Mouse (Mus musculus): Measurements from ENCODE around the gene Cmtm1. TPM values are rescaled to one million over a fixed set of nuclear protein-coding genes. Genes with fewer than 3 reads are reported as not detected.
"Not testable (repeated sequence)": the region's sequence is repeated elsewhere in the genome, so short reads cannot be mapped to it uniquely, and the experiment has no call there.

The Cmtm1 gene
- polyA plus RNA-seq, 1 experiment from 2014 or later, result not detected

DNA sequence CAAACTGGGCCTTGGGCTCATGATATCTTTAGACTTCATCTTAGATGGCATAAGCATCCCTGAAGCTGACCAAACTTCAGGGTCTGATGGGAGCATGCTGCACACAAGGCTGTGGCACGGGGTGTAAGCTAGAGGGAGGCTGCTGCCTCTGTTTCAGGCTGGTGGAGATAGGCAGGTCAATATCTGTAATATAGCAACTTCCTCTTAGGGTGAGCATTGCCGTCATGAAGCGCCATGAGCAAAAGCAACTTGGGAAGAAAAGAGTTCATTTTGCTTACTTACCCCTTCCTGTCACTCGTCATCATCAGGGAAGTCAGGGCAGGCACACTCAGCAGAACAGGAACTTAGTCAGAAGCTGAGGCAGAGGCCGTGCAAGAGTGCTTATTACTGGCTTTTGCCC lies 23.8 kb upstream of the Cmtm1 start:
- Histone ChIP-seq H3K4me3 (ENCODE audit: low read depth, low read length) (no peak overlapping the region), H3K36me3 (ENCODE audit: control insufficient read depth, insufficient read depth, low read length) (no peaks in the 10 kb centered on the region), H3K27me3 (ENCODE audit: control insufficient read depth, insufficient read depth, low read depth, low read length) (no peaks in the 10 kb centered on the region), H3K27ac (ENCODE audit: low read length) (no peak overlapping the region), H3K4me1 (ENCODE audit: control insufficient read depth, insufficient read depth, low read length) (no peaks in the 10 kb centered on the region), H3K4me2 (ENCODE audit: low read length) (no peak overlapping the region), H3K9me3 (replicated peaks; ENCODE audit: control insufficient read depth, low read length, poor library complexity, severe bottlenecking) (no peaks in the 10 kb centered on the region), H3K9ac (ENCODE audit: low read depth, low read length) (no peak overlapping the region)
- no peak for ATAC-seq
- WGBS, result 82% methylated on average over 5 of the region's 5 CpGs

- WGBS, result 83% methylated on average over 5 of the region's 5 CpGs
- Histone ChIP-seq H3K4me3 (ENCODE audit: low read depth, low read length) (no peak overlapping the region), H3K4me2 (ENCODE audit: low read length) (no peak overlapping the region), H3K4me1 (ENCODE audit: control insufficient read depth, insufficient read depth, low read length) (no peaks in the 10 kb centered on the region), H3K27me3 (ENCODE audit: control insufficient read depth, insufficient read depth, low read depth, low read length) (no peaks in the 10 kb centered on the region), H3K9ac (ENCODE audit: low read depth, low read length) (no peak overlapping the region), H3K36me3 (ENCODE audit: control insufficient read depth, insufficient read depth, low read length) (no peaks in the 10 kb centered on the region), H3K9me3 (replicated peaks; ENCODE audit: control insufficient read depth, low read length, poor library complexity, severe bottlenecking) (no peaks in the 10 kb centered on the region), H3K27ac (ENCODE audit: low read length) (no peak overlapping the region)
- ATAC-seq, result no peak
Measured at GRCm38 (mm10) chr8:104332665-104333631, 23.0 kb upstream of the Cmtm1 start.

GRCm38 (mm10) chr8:104321930-104322329 lies 12.0 kb upstream of the Cmtm1 start, which contains the start of gene Cmtm2b:
Gene Cmtm2b (plus strand): TSS chr8:104322230.
- WGBS, result 91% methylated on average over 12 of the region's 12 CpGs
- H3K27ac ChIP-seq (ENCODE audit: low read length); H3K9me3 ChIP-seq (replicated peaks; ENCODE audit: control insufficient read depth, low read length, poor library complexity, severe bottlenecking); H3K9ac ChIP-seq (ENCODE audit: low read depth, low read length); H3K36me3 ChIP-seq (ENCODE audit: control insufficient read depth, insufficient read depth, low read length); H3K4me1 ChIP-seq (ENCODE audit: control insufficient read depth, insufficient read depth, low read length); ATAC-seq; H3K4me2 ChIP-seq (ENCODE audit: low read length); H3K27me3 ChIP-seq (ENCODE audit: control insufficient read depth, insufficient read depth, low read depth, low read length); H3K4me3 ChIP-seq (ENCODE audit: low read depth, low read length): not testable (repeated sequence)

- not testable (repeated sequence) for ATAC-seq; H3K9me3 ChIP-seq (replicated peaks; ENCODE audit: control insufficient read depth, low read length, poor library complexity, severe bottlenecking); H3K4me1 ChIP-seq (ENCODE audit: control insufficient read depth, insufficient read depth, low read length); H3K4me3 ChIP-seq (ENCODE audit: low read depth, low read length); H3K4me2 ChIP-seq (ENCODE audit: low read length); H3K27ac ChIP-seq (ENCODE audit: low read length); H3K36me3 ChIP-seq (ENCODE audit: control insufficient read depth, insufficient read depth, low read length); H3K9ac ChIP-seq (ENCODE audit: low read depth, low read length); H3K27me3 ChIP-seq (ENCODE audit: control insufficient read depth, insufficient read depth, low read depth, low read length)
- WGBS, result 88% methylated on average over 8 of the region's 11 CpGs
Measured at GRCm38 (mm10) chr8:104321267-104321666, 11.3 kb upstream of the Cmtm1 start, which contains the start of gene Gm11020. Gene Gm11020 (plus strand): TSS chr8:104321567.

GRCm38 (mm10) chr8:104313311-104313710 lies 3.4 kb upstream of the Cmtm1 start:
- 78% methylated on average over 4 of the region's 4 CpGs for WGBS
- H3K9ac ChIP-seq (ENCODE audit: low read depth, low read length), result no peak overlapping the region
- H3K4me1 ChIP-seq (ENCODE audit: control insufficient read depth, insufficient read depth, low read length), result no peaks in the 10 kb centered on the region
- H3K4me2 ChIP-seq (ENCODE audit: low read length), result no peak overlapping the region
- no peak overlapping the region for H3K4me3 ChIP-seq (ENCODE audit: low read depth, low read length)
- ATAC-seq, result no peak
- no peaks in the 10 kb centered on the region for H3K36me3 ChIP-seq (ENCODE audit: control insufficient read depth, insufficient read depth, low read length)
- no peaks in the 10 kb centered on the region for H3K9me3 ChIP-seq (replicated peaks; ENCODE audit: control insufficient read depth, low read length, poor library complexity, severe bottlenecking)
- no peaks in the 10 kb centered on the region for H3K27me3 ChIP-seq (ENCODE audit: control insufficient read depth, insufficient read depth, low read depth, low read length)
- H3K27ac ChIP-seq (ENCODE audit: low read length), result no peak overlapping the region

DNA sequence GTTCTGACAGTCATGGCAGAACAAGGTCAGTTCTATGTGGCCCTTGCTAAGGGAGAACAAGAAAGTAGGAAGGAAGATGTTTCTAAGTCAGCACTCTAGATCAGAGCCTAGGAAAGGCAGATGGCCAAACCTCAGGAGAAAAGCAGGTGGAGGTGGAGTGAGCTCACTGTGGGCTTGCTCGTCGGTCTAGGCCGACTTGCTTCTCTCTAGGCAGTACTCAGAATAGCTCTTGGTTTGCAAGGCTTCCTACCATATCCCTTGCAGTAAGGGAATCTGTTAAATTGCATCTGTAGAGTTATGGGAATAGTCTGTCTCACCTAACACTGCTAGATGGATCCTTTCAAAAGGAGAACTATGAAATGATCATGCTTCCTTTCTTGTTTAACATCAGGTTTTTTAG lies 2.1 kb upstream of the Cmtm1 start:
- not testable (repeated sequence) for H3K4me1 ChIP-seq (ENCODE audit: control insufficient read depth, insufficient read depth, low read length); H3K4me2 ChIP-seq (ENCODE audit: low read length); H3K36me3 ChIP-seq (ENCODE audit: control insufficient read depth, insufficient read depth, low read length); H3K27me3 ChIP-seq (ENCODE audit: control insufficient read depth, insufficient read depth, low read depth, low read length); H3K9me3 ChIP-seq (replicated peaks; ENCODE audit: control insufficient read depth, low read length, poor library complexity, severe bottlenecking); H3K9ac ChIP-seq (ENCODE audit: low read depth, low read length); H3K27ac ChIP-seq (ENCODE audit: low read length); H3K4me3 ChIP-seq (ENCODE audit: low read depth, low read length); ATAC-seq
- 95% methylated on average over 3 of the region's 3 CpGs for WGBS

- not testable (repeated sequence) for H3K9ac ChIP-seq (ENCODE audit: low read depth, low read length); H3K9me3 ChIP-seq (replicated peaks; ENCODE audit: control insufficient read depth, low read length, poor library complexity, severe bottlenecking); H3K4me2 ChIP-seq (ENCODE audit: low read length); H3K4me3 ChIP-seq (ENCODE audit: low read depth, low read length); H3K27me3 ChIP-seq (ENCODE audit: control insufficient read depth, insufficient read depth, low read depth, low read length); H3K36me3 ChIP-seq (ENCODE audit: control insufficient read depth, insufficient read depth, low read length); H3K4me1 ChIP-seq (ENCODE audit: control insufficient read depth, insufficient read depth, low read length); H3K27ac ChIP-seq (ENCODE audit: low read length); ATAC-seq
- WGBS, result 76% methylated on average over 6 of the region's 6 CpGs
Measured at GRCm38 (mm10) chr8:104308341-104308740, 1.6 kb downstream of the Cmtm1 start.

DNA sequence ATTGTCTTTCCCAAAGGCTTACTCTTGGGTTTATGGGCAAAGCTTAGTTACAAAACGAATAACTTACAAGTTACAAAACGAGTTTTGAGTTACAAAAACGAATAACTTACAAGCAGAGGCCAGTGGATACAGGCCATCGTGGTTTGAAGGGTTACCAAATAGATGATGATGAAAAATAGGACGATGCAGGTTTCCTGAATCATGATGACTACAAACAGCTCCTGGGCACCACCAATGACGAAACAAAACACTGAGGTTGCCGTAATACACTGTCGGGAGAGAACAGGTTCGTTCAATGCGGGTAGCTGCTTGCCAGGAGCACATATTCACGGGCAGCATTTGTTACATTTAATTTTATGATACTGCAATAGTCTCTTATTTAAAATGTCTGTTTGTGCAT lies 5.0 kb downstream of the Cmtm1 start:
- Histone ChIP-seq H3K4me3 (ENCODE audit: low read depth, low read length) (no peak overlapping the region), H3K9ac (ENCODE audit: low read depth, low read length) (no peak overlapping the region), H3K27ac (ENCODE audit: low read length) (no peak overlapping the region), H3K4me1 (ENCODE audit: control insufficient read depth, insufficient read depth, low read length) (peaks cover 5% of the 10 kb centered on the region), H3K4me2 (ENCODE audit: low read length) (no peak overlapping the region), H3K27me3 (ENCODE audit: control insufficient read depth, insufficient read depth, low read depth, low read length) (no peaks in the 10 kb centered on the region), H3K36me3 (ENCODE audit: control insufficient read depth, insufficient read depth, low read length) (no peaks in the 10 kb centered on the region), H3K9me3 (replicated peaks; ENCODE audit: control insufficient read depth, low read length, poor library complexity, severe bottlenecking) (no peaks in the 10 kb centered on the region)
- ATAC-seq, result no peak
- 93% methylated on average over 11 of the region's 11 CpGs for WGBS

GRCm38 (mm10) chr8:104302536-104302935 lies 7.4 kb downstream of the Cmtm1 start:
- ATAC-seq; H3K9me3 ChIP-seq (replicated peaks; ENCODE audit: control insufficient read depth, low read length, poor library complexity, severe bottlenecking); H3K4me2 ChIP-seq (ENCODE audit: low read length); H3K9ac ChIP-seq (ENCODE audit: low read depth, low read length); H3K27ac ChIP-seq (ENCODE audit: low read length); H3K27me3 ChIP-seq (ENCODE audit: control insufficient read depth, insufficient read depth, low read depth, low read length); H3K36me3 ChIP-seq (ENCODE audit: control insufficient read depth, insufficient read depth, low read length); H3K4me3 ChIP-seq (ENCODE audit: low read depth, low read length); H3K4me1 ChIP-seq (ENCODE audit: control insufficient read depth, insufficient read depth, low read length): not testable (repeated sequence)
- 96% methylated on average over 4 of the region's 4 CpGs for WGBS
